Comparison of ENCODE assay signal across 8 mouse cellular contexts in the genomic region with DNA sequence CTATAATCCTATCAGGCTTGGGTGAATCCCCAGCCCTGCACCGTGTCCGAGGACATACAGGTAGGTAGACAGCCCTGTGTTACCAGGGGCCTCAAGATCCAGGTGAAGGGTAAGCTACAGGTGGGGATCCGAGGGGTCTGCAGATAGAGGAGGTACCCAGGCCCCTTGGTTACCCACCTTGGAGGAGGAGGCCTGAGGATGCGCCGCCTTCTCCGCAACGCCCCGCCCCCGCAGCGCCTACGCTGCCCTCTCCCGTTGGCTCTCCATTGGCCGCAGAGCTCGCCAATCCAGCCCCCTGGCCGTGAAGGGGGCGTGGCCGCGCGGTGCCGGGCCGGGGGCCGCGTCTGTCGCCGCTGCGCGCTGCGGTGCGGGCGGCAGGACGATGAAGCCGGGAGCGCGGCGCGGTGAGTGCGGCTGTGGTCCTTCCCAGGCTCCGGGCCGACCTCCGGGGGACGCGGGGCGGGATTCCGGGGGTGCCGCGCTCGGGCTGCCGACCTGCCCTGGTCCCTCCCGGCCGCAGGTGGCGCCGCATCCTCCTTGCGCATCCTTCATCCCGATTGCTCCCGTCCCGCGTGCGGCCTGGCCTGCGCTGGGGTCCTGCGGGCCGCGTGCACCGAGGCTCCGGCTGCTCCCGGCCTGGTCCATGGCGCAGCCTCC. TPM values are rescaled to one million over a fixed set of nuclear protein-coding genes. Genes with fewer than 3 reads are reported as not detected.
DNase-seq lines count a peak whose midpoint lies in the region; ATAC-seq and TF ChIP-seq lines count a peak whose summit lies in the region.
"Had no signal": no experiment of that assay in that cellular context is flagged by ENCODE, and none has a peak within 500 bp of the region (broad histone marks: within the 10 kb centered on the region; RNA-seq: fewer than 3 reads in every experiment).

A gene (plus strand): TSS at position 51 of the 657 bp plus-strand sequence.

- H3K4me3 ChIP-seq in embryonic fibroblast, embryonic 13.5 days (ENCODE audit: insufficient read depth, low read length), result peak within 1 kb of the TSS; percentile 90
- H3K4me3 ChIP-seq in heart, embryonic 14.5 days (ENCODE audit: control insufficient read depth in 1 of 2, insufficient read depth in 1 of 2, low read depth in 1 of 2, low read length in 2 of 2), result peak within 1 kb of the TSS; percentile 42 to 50
- H3K4me3 ChIP-seq in liver, adult 2 months (ENCODE audit: insufficient read depth, low read depth, low read length), result peak within 1 kb of the TSS; percentile 23; the same call in 1 of the 2 replicates
- H3K4me3 ChIP-seq in neural tube, embryonic 12.5 days, result peak within 1 kb of the TSS; percentile 67

- H3K4me1 ChIP-seq in embryonic fibroblast, embryonic 13.5 days (ENCODE audit: control insufficient read depth, insufficient read depth, low read length), result peaks cover 2% of the 10 kb centered on the region; the same call in 1 of the 2 replicates
- peaks cover 2 to 6% of the 10 kb centered on the region in 2 experiments; a peak in 1 of 4 replicates for H3K4me1 ChIP-seq in heart, embryonic 14.5 days (ENCODE audit: control insufficient read depth in 2 of 2, insufficient read depth in 2 of 2, low read length in 2 of 2)
- H3K4me1 ChIP-seq in liver, adult 2 months (ENCODE audit: control insufficient read depth, insufficient read depth, low read length), result no peaks in the 10 kb centered on the region
- H3K4me1 ChIP-seq in neural tube, embryonic 12.5 days, result peaks cover 6% of the 10 kb centered on the region

- no peak within 1 kb of the TSS for H3K27ac ChIP-seq in embryonic fibroblast, embryonic 13.5 days (ENCODE audit: insufficient read depth, low read length)
- no peak within 1 kb of the TSS for H3K27ac ChIP-seq in heart, embryonic 14.5 days (replicated peaks in 1 of 2; ENCODE audit: control insufficient read depth in 1 of 2, insufficient read depth in 1 of 2, low read depth in 2 of 2, low read length in 2 of 2)
- no peak within 1 kb of the TSS for H3K27ac ChIP-seq in liver, adult 2 months (replicated peaks; ENCODE audit: insufficient read depth, low read depth, low read length)
- H3K27ac ChIP-seq in neural tube, embryonic 12.5 days, result peak within 1 kb of the TSS; percentile 57
- H3K27ac ChIP-seq: macrophage had no signal

- no peaks in the 10 kb centered on the region for H3K36me3 ChIP-seq in heart, embryonic 14.5 days (ENCODE audit: control insufficient read depth, insufficient read depth, low read length)
- H3K36me3 ChIP-seq in liver, adult 2 months (ENCODE audit: control insufficient read depth, insufficient read depth, low read length), result no peaks in the 10 kb centered on the region
- peaks cover 6% of the 10 kb centered on the region for H3K36me3 ChIP-seq in neural tube, embryonic 12.5 days

- peaks cover 4% of the 10 kb centered on the region; the same call in 1 of the 2 replicates for H3K9me3 ChIP-seq in heart, embryonic 14.5 days (ENCODE audit: control insufficient read depth, low read length)
- no peaks in the 10 kb centered on the region for H3K9me3 ChIP-seq in neural tube, embryonic 12.5 days

- no peaks in the 10 kb centered on the region for H3K79me2 ChIP-seq in liver, adult 2 months (ENCODE audit: control insufficient read depth, insufficient read depth, low read length)

- peak; percentile 80 for DNase-seq in kidney, postnatal 14 days
- no peak for DNase-seq in liver, adult 2 months (ENCODE audit: extremely low read depth, low read depth, low spot score)
- peak; percentile 52 for DNase-seq in urinary bladder, postnatal 14 days (ENCODE audit: low spot score)

- TF ChIP-seq CTCF in embryonic fibroblast, embryonic 13.5 days (IDR thresholded peaks at IDR 0.05; ENCODE audit: borderline replicate concordance, insufficient read depth, low read length), result peak; percentile 46; the same call in 1 of the 2 replicates
- no peak for TF ChIP-seq CTCF in liver, adult 2 months (IDR thresholded peaks at IDR 0.05; ENCODE audit: low read depth, low read length)

- TF ChIP-seq POLR2A in embryonic fibroblast, embryonic 13.5 days (IDR thresholded peaks at IDR 0.05; ENCODE audit: low read depth, low read length), result peak; percentile 51; the same call in 1 of the 2 replicates
- TF ChIP-seq POLR2A in liver, adult 2 months (IDR thresholded peaks at IDR 0.05; ENCODE audit: extremely low read depth, insufficient read depth, low read length), result no peak

- peak within 1 kb of the TSS; percentile 47; the same call in 1 of the 2 replicates for H3K9ac ChIP-seq in heart, embryonic 14.5 days (ENCODE audit: low read length)
- no peak within 1 kb of the TSS for H3K9ac ChIP-seq in liver, adult 2 months (ENCODE audit: low read depth, low read length)
- peak within 1 kb of the TSS; percentile 75 for H3K9ac ChIP-seq in neural tube, embryonic 12.5 days

- peaks cover 26% of the 10 kb centered on the region for H3K27me3 ChIP-seq in heart, embryonic 14.5 days (ENCODE audit: control insufficient read depth, insufficient read depth, low read length)
- H3K27me3 ChIP-seq in liver, adult 2 months (ENCODE audit: control insufficient read depth, insufficient read depth, low read length), result peaks cover 9% of the 10 kb centered on the region
- no peaks in the 10 kb centered on the region for H3K27me3 ChIP-seq in neural tube, embryonic 12.5 days (replicated peaks)

- WGBS in heart, embryonic 14.5 days, result 1% methylated on average over 44 of the region's 66 CpGs
- WGBS in liver, adult 2 months, result 3% methylated on average over 66 of the region's 66 CpGs
- under 1% methylated on average over 66 of the region's 66 CpGs for WGBS in neural tube, embryonic 12.5 days

- ATAC-seq in cerebellum, adult (ENCODE audit: insufficient number of reproducible peaks, low FRiP score, low TSS enrichment), result peak; percentile 91
- peak; percentile 73 for ATAC-seq in heart, embryonic 14.5 days (ENCODE audit: insufficient number of reproducible peaks, insufficient read depth, low FRiP score, low read depth)
- ATAC-seq in neural tube, embryonic 12.5 days (ENCODE audit: low FRiP score, low read depth), result peak; percentile 96

- H3K4me2 ChIP-seq in heart, embryonic 14.5 days (ENCODE audit: low read length), result peak within 1 kb of the TSS; percentile 82
- peak within 1 kb of the TSS; percentile 71 for H3K4me2 ChIP-seq in neural tube, embryonic 12.5 days (replicated peaks)

RNA-seq across cellular contexts. Expression of the gene that starts here (rescaled TPM):
- 9.1 and 10.6 TPM in 2 replicates for polyA plus RNA-seq in embryonic fibroblast, embryonic 13.5 days (2011; ENCODE audit: insufficient read length, low read depth, missing spikeins)
- 0.07 and 0.24 TPM in 2 replicates for polyA plus RNA-seq in heart, embryonic 14.5 days (2014; fragmentation: Nextera tagmentation; extraction: Ambion mirVana)
- total RNA-seq in liver, adult 2 months (2014; rRNA removed), result 0.07 and 0.09 TPM in 2 replicates
- polyA plus RNA-seq in liver, adult 2 months (2012; rRNA removed), result 0.02 and 0.04 TPM in 2 replicates
- polyA plus RNA-seq in neural tube, embryonic 12.5 days (2016; fragmentation: Nextera tagmentation; extraction: Ambion mirVana), result 10.9 and 12.0 TPM in 2 replicates
- polyA plus RNA-seq: macrophage had no signal

Comparison
In these comparisons a context has a peak if more than half of its experiments do, and no peak if none do; other contexts are left out.
1. Peak in ATAC-seq, H3K4me3 ChIP-seq, H3K9ac ChIP-seq and H3K4me2 ChIP-seq in heart, embryonic 14.5 days; RNA of the gene not detected or under 1 TPM.
2. H3K4me3 ChIP-seq: peak in every context shown above with its lines; median percentile 90 in embryonic fibroblast, embryonic 13.5 days; 67 in neural tube, embryonic 12.5 days; 46 in heart, embryonic 14.5 days; 23 in liver, adult 2 months.